Mouse (Mus musculus): ENCODE data around the gene Myo1f.

- TF ChIP-seq CTCF (IDR thresholded peaks at IDR 0.05; ENCODE audit: insufficient read depth, low read length) (no peak), POLR2A (IDR thresholded peaks at IDR 0.05; ENCODE audit: borderline replicate concordance, extremely low read depth, low read depth, low read length) (no peak)
Measured at GRCm38 (mm10) chr17:33512441-33513415, 42.8 kb upstream of the Myo1f start.
